Mouse (Mus musculus): Measurements from ENCODE around the gene Marcksl1. TPM values are rescaled to one million over a fixed set of nuclear protein-coding genes. Genes with fewer than 3 reads are reported as not detected.
"Not testable (repeated sequence)": the region's sequence is repeated elsewhere in the genome, so short reads cannot be mapped to it uniquely, and the experiment has no call there.

The Marcksl1 gene
- total RNA-seq, 2 experiments from 2014 or later: 713 to 734 TPM

GRCm38 (mm10) chr4:129509650-129510049 is 3.7 kb upstream of the Marcksl1 start:
- DNase-seq (ENCODE audit: low spot score in 2 of 2): no peak

- DNase-seq (ENCODE audit: low spot score in 2 of 2): no peak
These were observed 2.5 kb upstream of the Marcksl1 start for GRCm38 (mm10) chr4:129510723-129511412.

GRCm38 (mm10) chr4:129511413-129512096 is 1.8 kb upstream of the Marcksl1 start:
- no peak for DNase-seq (ENCODE audit: low spot score in 2 of 2)

- DNase-seq (ENCODE audit: low spot score in 2 of 2): no peak
These were observed 510 bp downstream of the Marcksl1 start for GRCm38 (mm10) chr4:129513891-129514290.

- peak; percentile 82 to 87 for DNase-seq (ENCODE audit: low spot score in 2 of 2)
These were observed 1.0 kb downstream of the Marcksl1 start for GRCm38 (mm10) chr4:129514300-129514898.

- no peak for DNase-seq (ENCODE audit: low spot score in 2 of 2)
These were observed 3.5 kb downstream of the Marcksl1 start for GRCm38 (mm10) chr4:129516925-129517324.

GRCm38 (mm10) chr4:129518519-129518918 is 5.1 kb downstream of the Marcksl1 start:
- no peak for DNase-seq (ENCODE audit: low spot score in 2 of 2)

- no peak for DNase-seq (ENCODE audit: low spot score in 2 of 2)
These were observed 12.0 kb downstream of the Marcksl1 start for GRCm38 (mm10) chr4:129525338-129525737.

GRCm38 (mm10) chr4:129525889-129526288 is 12.5 kb downstream of the Marcksl1 start:
- no peak for DNase-seq (ENCODE audit: low spot score in 2 of 2)

GRCm38 (mm10) chr4:129528901-129529300 is 15.5 kb downstream of the Marcksl1 start:
- DNase-seq (ENCODE audit: low spot score in 2 of 2): not testable (repeated sequence)

GRCm38 (mm10) chr4:129540012-129540411 is 26.6 kb downstream of the Marcksl1 start:
- peak; percentile 22 to 30 for DNase-seq (ENCODE audit: low spot score in 2 of 2)

- peak in 1 of 2 experiments; percentile 34 for DNase-seq (ENCODE audit: low spot score in 2 of 2)
These were observed 28.6 kb downstream of the Marcksl1 start for GRCm38 (mm10) chr4:129541868-129542591.

GRCm38 (mm10) chr4:129542592-129543141 is 29.3 kb downstream of the Marcksl1 start, which contains the start of gene Hdac1:
Hdac1 (minus strand) TSS chr4:129542713.
- DNase-seq (ENCODE audit: low spot score in 2 of 2): peak; percentile 93 to 97

GRCm38 (mm10) chr4:129544106-129544505 is 30.7 kb downstream of the Marcksl1 start:
- no peak for DNase-seq (ENCODE audit: low spot score in 2 of 2)

GRCm38 (mm10) chr4:129547631-129548030 is 34.2 kb downstream of the Marcksl1 start:
- not testable (repeated sequence) for DNase-seq (ENCODE audit: low spot score in 2 of 2)

- DNase-seq (ENCODE audit: low spot score in 2 of 2): peak in 1 of 2 experiments; percentile 12
These were observed 35.9 kb downstream of the Marcksl1 start for GRCm38 (mm10) chr4:129549306-129549705.

- no peak for DNase-seq (ENCODE audit: low spot score in 2 of 2)
These were observed 36.9 kb downstream of the Marcksl1 start for GRCm38 (mm10) chr4:129550295-129550694.

- not testable (repeated sequence) for DNase-seq (ENCODE audit: low spot score in 2 of 2)
These were observed 41.1 kb downstream of the Marcksl1 start for GRCm38 (mm10) chr4:129554512-129554911.

GRCm38 (mm10) chr4:129555421-129555861 is 42.1 kb downstream of the Marcksl1 start:
- DNase-seq (ENCODE audit: low spot score in 2 of 2): peak; percentile 61 to 72

GRCm38 (mm10) chr4:129555862-129556531 is 42.6 kb downstream of the Marcksl1 start:
- peak; percentile 34 to 53 for DNase-seq (ENCODE audit: low spot score in 2 of 2)
